Mouse (Mus musculus) lung, adult 2 months (tissue): ENCODE measurements around the gene Stx2.

Experiments
- CTCF ChIP-seq: fragments of 200-500 bp; IDR thresholded peaks from 2 replicates; pipeline ENCODE4 v1.5.1; 2011; ENCODE audit warnings: mild to moderate bottlenecking, low read length, control low read depth; ENCODE audit not compliant: insufficient read depth
- POLR2A ChIP-seq: fragments of 200-500 bp; IDR thresholded peaks from 2 replicates; pipeline ENCODE4 v1.6.1; 2011; ENCODE audit warnings: low read depth, mild to moderate bottlenecking, control low read depth, low read length, borderline replicate concordance; ENCODE audit errors: extremely low read depth

DNA sequence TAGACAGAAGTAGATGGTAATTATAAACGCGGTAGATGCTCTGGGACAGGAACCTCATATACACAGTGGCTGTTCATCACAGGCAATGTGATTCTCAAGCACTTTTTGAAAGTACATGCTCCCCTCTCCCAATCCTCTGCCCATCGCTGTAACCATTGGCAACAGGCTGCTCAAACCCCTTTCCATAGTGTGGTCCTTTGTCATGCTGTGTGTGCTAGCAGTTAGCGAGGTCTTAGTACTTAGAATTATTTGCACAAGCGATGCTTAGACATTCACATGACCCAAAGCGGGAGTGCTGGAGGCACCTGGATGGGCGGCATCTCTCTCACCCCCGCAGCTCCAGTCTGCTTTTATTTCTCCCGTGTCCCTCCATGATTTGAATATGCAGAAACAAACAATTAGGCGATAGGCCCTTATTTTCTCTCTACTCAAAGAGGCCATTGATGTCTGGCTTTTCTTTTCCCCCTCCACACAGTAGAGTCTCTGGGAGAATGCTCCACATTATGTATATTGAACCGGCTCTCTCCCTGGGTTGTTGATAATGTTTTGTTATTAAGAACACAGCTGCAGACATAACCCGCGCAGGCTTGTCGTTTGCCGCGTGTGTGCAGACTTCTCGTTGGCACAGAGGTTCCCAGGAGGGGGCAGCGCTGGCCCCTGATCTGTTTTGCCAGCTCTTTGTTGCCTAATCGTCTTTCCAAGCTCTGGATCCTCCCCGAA lies 44.4 kb upstream of the Stx2 start:
- TF ChIP-seq CTCF: no peak
- no peak for TF ChIP-seq POLR2A
